Mouse (Mus musculus): ENCODE data around the gene Borcs6.

Gene Borcs6

DNA sequence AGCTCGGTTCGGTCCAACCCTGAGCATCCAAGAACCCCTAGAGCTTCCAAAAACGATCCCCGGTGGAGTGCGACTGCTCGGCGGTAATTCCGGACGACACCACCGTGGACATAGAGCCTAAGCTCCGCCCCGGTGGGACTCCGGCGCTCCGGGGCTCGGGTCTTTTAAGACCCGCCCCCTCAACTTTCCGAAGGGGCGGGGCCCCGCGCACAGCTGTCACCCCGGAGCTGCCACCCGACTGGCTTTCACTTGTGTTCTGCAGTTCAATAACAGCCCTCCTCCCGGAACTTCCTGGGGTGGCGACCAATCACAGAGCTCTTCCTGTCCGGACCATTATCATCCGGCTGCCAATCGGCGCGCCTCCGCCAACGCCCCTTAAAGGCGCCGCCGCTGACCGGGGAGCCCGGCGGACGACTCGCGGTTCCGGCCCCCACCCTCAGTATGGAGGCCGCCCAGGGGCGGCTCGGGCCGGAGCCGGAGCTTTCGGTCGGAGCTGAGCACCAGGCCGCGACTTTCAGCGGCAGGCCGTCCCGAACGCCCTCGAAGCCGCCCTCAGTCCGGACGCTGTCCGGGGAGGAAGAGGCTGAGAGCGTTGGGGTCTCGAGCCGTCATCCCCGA is at the start of gene Borcs6:
Gene Borcs6, plus strand, starts transcription at position 361 of the 618 bp plus-strand sequence.
- POLR2A ChIA-PET = interaction anchor here (0.6 to 12.8 kb wide), 73 partner anchors 8 to 778 kb away, joined by 3 to 344 read pairs (median 5); partner anchors contain the start of genes Tmem107 (in 3 of the 4), 9130213A22Rik (in 2 of the 4), Aurkb (in 2 of the 4) and Hes7 (in 2 of the 4)
- CTCF ChIA-PET = interaction anchor here (0.5 to 1.5 kb wide), 15 partner anchors 9 to 228 kb away, joined by 3 to 7 read pairs (median 3); partner anchors contain the start of genes 9130213A22Rik (in 1 of the 4) and Aurkb (in 1 of the 4)

DNA sequence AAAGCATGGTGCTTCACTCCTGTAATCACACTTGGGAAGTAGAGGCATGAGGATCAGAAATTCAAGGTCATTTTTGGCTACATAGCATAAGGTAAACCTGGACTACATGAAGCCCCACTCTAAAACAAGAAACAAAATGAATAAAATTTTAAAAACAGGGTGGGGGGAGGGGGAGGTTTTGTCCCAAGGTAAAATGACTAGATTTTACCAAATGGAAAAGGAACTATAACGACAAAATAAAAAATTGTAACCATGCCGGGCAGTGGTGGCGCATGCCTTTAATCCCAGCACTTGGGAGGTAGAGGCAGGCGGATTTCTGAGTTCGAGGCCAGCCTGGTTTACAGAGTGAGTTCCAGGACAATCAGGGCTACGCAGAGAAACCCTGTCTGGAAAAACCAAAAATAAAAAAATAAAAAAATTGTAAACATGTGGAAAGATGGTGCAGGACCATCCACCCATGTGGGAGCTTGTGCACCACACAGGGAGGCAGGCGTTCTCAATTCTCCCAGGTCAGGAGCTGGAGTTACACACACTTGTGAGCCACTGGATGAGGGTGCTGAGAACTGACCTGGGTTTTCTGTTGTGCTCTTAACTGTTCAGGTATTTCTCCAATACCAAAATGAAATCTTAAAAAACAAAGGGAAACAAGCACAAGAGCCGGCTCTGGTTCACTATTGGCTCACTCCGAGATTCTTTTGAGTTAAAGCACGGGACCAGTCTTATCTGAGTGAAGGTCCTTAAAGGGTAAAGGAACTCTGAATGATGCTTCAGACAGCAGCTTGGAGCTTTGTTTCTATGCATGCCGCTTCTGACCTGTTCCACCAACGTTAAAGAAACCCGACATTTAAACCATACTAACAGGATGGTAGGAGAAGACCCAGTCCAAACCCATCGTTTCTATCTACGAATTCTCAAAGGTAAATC is 48.9 kb upstream of the Borcs6 start:
- ChIA-PET POLR2A (interaction anchor here in 3 of 4 experiments (0.8 to 4.0 kb wide), 30 partner anchors 10 to 225 kb away, joined by 3 to 39 read pairs (median 7); partner anchors contain the start of genes Borcs6 (in 2 of the 3), Per1 (in 2 of the 3), Aurkb (in 1 of the 3) and Slc25a35 (in 1 of the 3)), CTCF (interaction anchor here in 3 of 4 experiments (0.6 to 2.0 kb wide), 8 partner anchors 18 to 1367 kb away, joined by 3 to 10 read pairs (median 4); no protein-coding TSS in a partner anchor)

DNA sequence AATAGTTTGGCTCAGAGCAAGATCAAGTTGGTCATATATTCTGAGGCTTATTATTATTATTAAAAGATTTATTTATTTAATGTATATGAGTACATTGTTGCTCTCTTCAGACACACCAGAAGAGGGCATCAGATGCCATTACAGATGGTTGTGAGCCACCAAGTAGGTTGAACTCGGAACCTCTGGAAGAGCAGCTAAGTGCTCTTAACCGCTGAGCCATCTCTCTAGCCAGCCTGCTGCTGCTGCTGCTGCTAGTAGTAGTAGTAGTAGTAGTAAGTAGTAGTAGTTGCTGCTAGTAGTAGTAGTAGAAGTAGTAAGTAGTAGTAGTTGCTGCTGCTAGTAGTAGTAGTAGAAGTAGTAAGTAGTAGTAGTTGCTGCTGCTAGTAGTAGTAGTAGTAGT is 48.1 kb upstream of the Borcs6 start:
- ChIA-PET CTCF (interaction anchor here (0.6 to 2.0 kb wide), 11 partner anchors 17 to 1368 kb away, joined by 3 to 10 read pairs (median 4); no protein-coding TSS in a partner anchor), POLR2A (interaction anchor here in 3 of 4 experiments (0.6 to 4.0 kb wide), 70 partner anchors 8 to 773 kb away, joined by 3 to 39 read pairs (median 5); partner anchors contain the start of genes Borcs6 (in 3 of the 3), Per1 (in 2 of the 3), 9130213A22Rik (in 1 of the 3) and Aloxe3 (in 1 of the 3))

DNA sequence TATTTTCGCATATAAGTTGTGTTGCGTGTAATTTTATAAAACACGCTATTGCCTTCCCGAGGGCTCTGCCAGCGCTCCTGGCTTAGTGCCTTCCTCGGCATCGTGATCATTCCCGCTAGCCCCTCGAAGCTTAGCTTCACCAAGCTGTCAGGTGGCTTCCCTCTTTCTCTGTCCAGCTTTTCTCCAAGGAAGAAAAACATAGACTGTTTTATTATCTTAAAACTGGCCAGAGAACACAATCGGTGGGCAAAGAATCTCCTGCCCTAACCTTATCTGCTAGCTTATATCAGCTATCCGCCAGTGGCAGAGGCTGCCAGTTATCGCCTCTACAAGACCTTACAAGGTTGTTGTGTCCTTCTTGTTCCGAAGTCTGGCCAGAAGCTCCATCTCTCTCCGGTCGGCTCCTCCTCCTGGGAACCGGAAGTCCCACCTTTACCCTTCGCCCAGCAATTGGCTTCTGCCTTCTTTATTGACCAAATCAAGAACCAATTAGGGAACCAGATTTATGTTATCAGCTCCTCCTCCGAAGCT is 47.4 kb upstream of the Borcs6 start:
- CTCF ChIA-PET = interaction anchor here (0.5 to 2.3 kb wide), 14 partner anchors 17 to 114 kb away, joined by 3 to 13 read pairs (median 4); no protein-coding TSS in a partner anchor
- POLR2A ChIA-PET = interaction anchor here (0.5 to 4.0 kb wide), 103 partner anchors 8 to 773 kb away, joined by 3 to 39 read pairs (median 4); partner anchors contain the start of genes Borcs6 (in 3 of the 4), Ndel1 (in 2 of the 4), 9130213A22Rik (in 1 of the 4) and Aloxe3 (in 1 of the 4)

DNA sequence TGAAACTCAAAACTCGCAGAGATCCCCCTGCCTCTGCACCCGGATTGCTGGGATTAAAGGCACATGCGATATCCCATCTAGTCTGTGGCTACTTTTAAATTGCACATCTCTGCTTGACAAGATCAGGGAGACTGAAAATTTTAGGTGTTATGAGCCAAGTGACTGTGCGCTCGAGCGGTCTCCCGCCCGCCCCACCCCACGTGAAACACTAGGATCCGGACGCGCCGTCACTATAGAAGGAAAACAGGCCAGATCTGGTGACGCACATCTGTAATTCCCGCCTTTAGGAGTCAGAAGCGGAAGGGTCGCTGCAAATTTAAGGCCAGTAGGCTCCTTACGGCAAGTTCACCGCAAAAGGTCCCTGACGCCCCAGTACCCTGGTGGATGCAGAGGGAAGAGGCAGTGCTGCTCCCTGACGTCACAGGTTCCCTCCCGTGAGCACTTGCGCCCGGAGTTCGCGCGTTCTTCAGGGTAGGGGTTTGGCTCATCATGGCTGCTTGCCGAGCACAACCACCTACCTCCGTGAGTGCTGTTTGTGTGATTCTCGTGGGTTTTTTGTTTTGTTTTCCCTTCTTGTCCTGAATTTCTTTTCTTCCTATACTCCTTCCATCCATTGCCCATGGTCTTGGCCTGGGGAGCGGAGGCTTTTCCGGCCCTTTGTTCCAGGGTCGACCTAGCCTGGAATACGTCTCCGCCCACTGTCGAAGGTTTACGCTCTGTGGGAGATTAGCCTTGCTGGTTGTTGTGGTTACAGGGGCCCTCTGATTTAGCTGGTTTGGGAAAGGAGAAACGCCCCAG is 43.7 kb upstream of the Borcs6 start, which contains the start of gene Ctc1:
Gene Ctc1, plus strand, starts transcription at position 268 of the 798 bp plus-strand sequence.
- POLR2A ChIA-PET = interaction anchor here in 3 of 4 experiments (0.5 to 3.6 kb wide), 29 partner anchors 8 to 564 kb away, joined by 3 to 15 read pairs (median 3); partner anchors contain the start of genes Borcs6 (in 1 of the 3), Trp53 (in 1 of the 3) and Wrap53 (in 1 of the 3)
- CTCF ChIA-PET = interaction anchor here in 2 of 4 experiments (0.5 to 1.2 kb wide), 3 partner anchors 20 to 141 kb away, joined by 3 to 4 read pairs (median 4); no protein-coding TSS in a partner anchor

DNA sequence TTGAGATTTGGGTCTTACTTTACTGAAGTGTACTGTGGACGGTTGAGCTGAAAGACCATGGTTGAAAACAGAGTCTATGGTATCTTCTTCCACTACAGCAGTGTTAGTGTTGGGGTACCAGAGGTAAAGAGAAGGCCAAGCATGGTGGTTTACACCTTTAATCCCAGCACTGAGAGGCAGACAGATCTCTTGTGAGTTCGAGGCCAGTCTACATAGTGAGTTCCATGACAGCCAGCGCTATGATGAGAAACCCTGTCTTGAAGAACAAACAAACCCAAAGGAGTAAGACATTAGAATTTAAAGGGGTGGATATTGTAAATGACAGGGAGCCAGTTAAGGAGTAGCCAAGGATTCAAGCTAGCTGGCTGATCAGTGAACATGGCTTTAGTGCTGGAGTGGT is 42.8 kb upstream of the Borcs6 start:
- CTCF ChIA-PET = interaction anchor here in 2 of 4 experiments (1.0 to 1.2 kb wide), 2 partner anchors 19 to 23 kb away, joined by 3 to 4 read pairs; no protein-coding TSS in a partner anchor

DNA sequence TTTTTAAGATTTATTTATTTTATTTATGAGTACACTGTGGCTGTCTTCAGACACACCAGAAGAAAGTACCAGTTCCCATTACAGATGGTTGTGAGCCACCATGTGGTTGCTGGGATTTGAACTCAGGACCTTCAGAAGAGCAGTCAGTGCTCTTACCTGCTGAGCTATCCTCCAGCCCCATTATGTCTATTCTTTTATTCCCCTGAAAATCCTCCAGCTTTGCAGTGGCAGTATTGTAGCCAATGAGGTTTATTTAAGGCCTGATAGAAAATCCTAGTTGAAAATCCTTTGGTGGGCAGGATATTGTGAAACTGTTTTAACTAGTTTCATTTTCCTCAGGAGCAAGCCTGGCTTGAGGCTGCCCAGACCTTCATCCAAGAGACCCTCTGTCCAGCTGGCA is 38.8 kb upstream of the Borcs6 start:
- ChIA-PET POLR2A (interaction anchor here in 3 of 4 experiments (0.6 to 1.9 kb wide), 10 partner anchors 9 to 78 kb away, joined by 4 to 8 read pairs (median 4); no protein-coding TSS in a partner anchor), CTCF (interaction anchor here in 2 of 4 experiments (0.5 to 1.4 kb wide), 3 partner anchors 16 to 133 kb away, joined by 3 to 17 read pairs (median 5); no protein-coding TSS in a partner anchor)

More for the DNA sequence above, 42.8 kb upstream of the Borcs6 start:
- POLR2A ChIA-PET = interaction anchor here in 3 of 4 experiments (0.5 to 3.6 kb wide), 24 partner anchors 8 to 114 kb away, joined by 3 to 15 read pairs (median 3); partner anchors contain the start of gene Borcs6 (in 1 of the 3)

DNA sequence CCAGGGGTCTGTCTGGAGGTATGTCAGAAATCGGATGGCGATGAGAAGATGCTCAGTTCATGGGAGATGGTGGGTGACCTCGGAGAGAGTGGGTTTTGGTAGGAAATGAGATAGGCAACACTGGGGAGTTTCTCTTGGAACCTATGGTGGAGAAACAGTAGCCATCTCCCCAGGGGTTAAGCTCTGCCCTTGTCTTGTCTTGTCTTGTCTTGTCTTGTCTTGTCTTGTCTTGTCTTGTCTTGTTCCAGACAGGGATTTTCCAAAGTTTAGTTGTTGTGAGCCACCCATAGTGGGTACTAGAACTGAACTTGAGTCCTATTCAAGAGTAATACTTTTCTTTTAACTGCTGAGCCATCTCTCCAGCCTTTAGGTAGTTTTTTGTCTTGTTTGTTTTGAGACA is 33.0 kb upstream of the Borcs6 start:
- CTCF ChIA-PET = interaction anchor here in 2 of 4 experiments (0.6 to 2.0 kb wide), 5 partner anchors 8 to 46 kb away, joined by 3 to 9 read pairs (median 4); no protein-coding TSS in a partner anchor
- POLR2A ChIA-PET = interaction anchor here in 3 of 4 experiments (0.5 to 3.2 kb wide), 23 partner anchors 9 to 677 kb away, joined by 3 to 23 read pairs (median 4); partner anchors contain the start of genes Borcs6 (in 2 of the 3), 9130213A22Rik (in 1 of the 3), Trp53 (in 1 of the 3) and Wrap53 (in 1 of the 3)

DNA sequence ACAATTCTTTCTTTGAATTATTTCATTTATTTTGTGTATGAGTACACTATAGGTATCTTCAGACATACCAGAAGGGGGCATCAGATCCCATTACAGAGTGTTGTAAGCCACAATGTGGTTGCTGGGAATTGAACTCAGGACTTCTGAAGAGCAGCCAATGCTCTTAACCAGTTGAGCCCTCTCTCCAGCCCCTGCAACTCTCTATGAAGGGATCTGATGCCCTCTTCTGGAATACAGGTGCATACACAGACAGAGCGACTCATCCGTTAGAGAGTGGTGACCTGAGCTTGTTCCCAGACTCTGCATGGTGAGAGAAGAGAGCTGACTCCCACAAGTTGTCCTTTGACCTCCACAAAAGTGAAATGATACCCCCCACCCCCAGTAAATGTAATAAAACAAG is 30.7 kb upstream of the Borcs6 start:
- ChIA-PET POLR2A (interaction anchor here in 3 of 4 experiments (0.6 to 2.8 kb wide), 40 partner anchors 8 to 543 kb away, joined by 3 to 15 read pairs (median 4); partner anchors contain the start of genes Borcs6 (in 3 of the 3) and Rangrf (in 1 of the 3)), CTCF (interaction anchor here (0.5 to 1.5 kb wide), 18 partner anchors 12 to 840 kb away, joined by 3 to 9 read pairs (median 4); partner anchors contain the start of gene Per1 (in 1 of the 4))

DNA sequence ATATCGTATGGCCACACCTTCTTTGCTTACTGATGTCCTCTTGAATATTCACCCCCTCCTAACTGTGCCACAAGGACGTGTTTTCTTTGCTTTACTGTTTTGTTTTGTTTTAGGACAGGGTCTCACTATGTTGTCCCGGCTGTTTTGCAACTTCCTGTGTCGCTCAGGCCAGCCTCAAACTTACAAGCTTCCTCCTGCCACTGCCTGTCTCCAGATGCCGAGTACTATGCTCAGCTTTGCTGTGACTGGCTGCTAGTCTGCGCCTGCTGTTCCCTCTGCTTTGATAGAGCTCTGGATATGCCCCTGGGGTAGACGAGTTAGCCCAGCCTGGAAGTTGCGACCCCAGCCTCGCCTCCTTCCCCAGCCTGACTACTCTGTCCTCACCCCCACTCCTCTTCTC is 26.0 kb upstream of the Borcs6 start:
- POLR2A ChIA-PET = interaction anchor here in 2 of 4 experiments (0.7 to 5.0 kb wide), 8 partner anchors 10 to 128 kb away, joined by 3 to 39 read pairs (median 4); partner anchors contain the start of genes Borcs6 (in 1 of the 2) and Slc25a35 (in 1 of the 2)
- CTCF ChIA-PET = interaction anchor here in 2 of 4 experiments (0.6 to 1.7 kb wide), 3 partner anchors 34 to 335 kb away, joined by 3 to 6 read pairs (median 3); no protein-coding TSS in a partner anchor

DNA sequence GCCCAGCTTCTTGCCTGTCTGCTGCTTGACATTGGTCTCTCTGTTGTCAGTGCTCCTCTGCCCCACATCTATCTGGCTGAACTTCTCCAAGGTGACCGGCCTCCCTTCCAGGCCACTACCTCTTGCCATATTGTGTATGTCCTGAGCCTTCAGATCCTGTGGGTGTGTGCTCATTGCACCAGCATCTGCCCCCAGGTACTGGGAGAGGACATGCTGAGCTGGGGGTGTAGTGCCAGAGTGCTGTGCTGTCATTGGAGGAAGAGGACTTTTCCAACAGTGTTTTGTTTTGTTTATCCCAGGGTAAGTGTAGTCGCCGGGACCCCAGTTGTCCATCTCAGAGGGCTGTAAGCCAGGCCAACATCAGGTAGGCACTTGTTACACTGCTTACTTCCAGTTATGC is 24.9 kb upstream of the Borcs6 start:
- ChIA-PET POLR2A (interaction anchor here in 3 of 4 experiments (0.5 to 5.0 kb wide), 20 partner anchors 8 to 132 kb away, joined by 3 to 39 read pairs (median 9); partner anchors contain the start of genes Slc25a35 (in 2 of the 3), Aurkb (in 1 of the 3) and Borcs6 (in 1 of the 3)), CTCF (interaction anchor here in 2 of 4 experiments (1.1 to 2.5 kb wide), 3 partner anchors 8 to 22 kb away, joined by 3 to 13 read pairs (median 4); no protein-coding TSS in a partner anchor)

DNA sequence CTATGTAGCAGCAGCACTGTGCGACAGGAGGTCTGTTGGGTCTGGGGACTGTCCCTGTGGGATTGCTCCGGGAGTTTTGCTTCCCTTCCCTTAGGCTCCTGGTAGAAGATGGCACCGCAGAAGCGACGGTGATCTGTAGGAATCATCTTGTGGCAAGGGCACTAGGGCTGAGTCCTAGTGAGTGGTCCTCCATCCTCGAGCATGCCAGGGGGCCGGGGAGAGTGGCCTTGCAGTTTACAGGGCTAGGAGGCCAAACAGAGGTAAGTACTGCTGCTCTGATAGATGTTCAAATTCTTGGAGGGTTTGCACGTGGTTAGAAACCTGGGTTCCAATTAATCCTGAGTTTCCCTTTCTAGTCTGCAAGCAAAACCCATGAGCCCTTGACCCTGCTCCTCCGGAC is 24.1 kb upstream of the Borcs6 start:
- ChIA-PET CTCF (interaction anchor here in 2 of 4 experiments (0.8 to 2.5 kb wide), 22 partner anchors 8 to 160 kb away, joined by 3 to 13 read pairs (median 4); partner anchors contain the start of genes Aurkb (in 1 of the 2) and Borcs6 (in 1 of the 2)), POLR2A (interaction anchor here (0.5 to 5.0 kb wide), 48 partner anchors 9 to 803 kb away, joined by 3 to 39 read pairs (median 5); partner anchors contain the start of genes Borcs6 (in 2 of the 4), Slc25a35 (in 2 of the 4), Aurkb (in 1 of the 4) and Myh10 (in 1 of the 4))

DNA sequence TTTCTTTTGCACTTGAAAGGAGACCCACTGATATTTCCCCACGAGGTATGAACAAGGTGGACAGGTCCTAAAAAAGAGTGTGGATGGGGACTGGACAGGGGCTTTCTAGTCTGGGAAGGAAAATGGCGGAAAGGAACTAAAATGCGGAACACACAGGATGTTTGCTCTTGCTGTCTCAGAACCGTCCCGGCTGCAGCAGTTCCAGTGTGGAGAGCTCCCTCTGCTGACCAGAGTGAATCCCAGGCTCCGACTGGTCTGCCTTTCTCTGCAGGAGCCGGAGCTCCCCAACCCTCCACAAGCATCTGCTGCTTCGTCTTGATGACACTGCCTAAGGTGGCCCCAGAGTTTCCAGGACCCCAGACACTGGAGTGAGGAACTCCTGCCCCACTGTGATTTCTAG is 23.7 kb upstream of the Borcs6 start:
- ChIA-PET CTCF (interaction anchor here in 3 of 4 experiments (0.6 to 2.5 kb wide), 25 partner anchors 8 to 161 kb away, joined by 3 to 13 read pairs (median 4); partner anchors contain the start of genes Aurkb (in 1 of the 3) and Borcs6 (in 1 of the 3)), POLR2A (interaction anchor here (0.5 to 5.0 kb wide), 56 partner anchors 8 to 1030 kb away, joined by 3 to 39 read pairs (median 5); partner anchors contain the start of genes Borcs6 (in 3 of the 4), Slc25a35 (in 2 of the 4), Aurkb (in 1 of the 4) and Myh10 (in 1 of the 4))

DNA sequence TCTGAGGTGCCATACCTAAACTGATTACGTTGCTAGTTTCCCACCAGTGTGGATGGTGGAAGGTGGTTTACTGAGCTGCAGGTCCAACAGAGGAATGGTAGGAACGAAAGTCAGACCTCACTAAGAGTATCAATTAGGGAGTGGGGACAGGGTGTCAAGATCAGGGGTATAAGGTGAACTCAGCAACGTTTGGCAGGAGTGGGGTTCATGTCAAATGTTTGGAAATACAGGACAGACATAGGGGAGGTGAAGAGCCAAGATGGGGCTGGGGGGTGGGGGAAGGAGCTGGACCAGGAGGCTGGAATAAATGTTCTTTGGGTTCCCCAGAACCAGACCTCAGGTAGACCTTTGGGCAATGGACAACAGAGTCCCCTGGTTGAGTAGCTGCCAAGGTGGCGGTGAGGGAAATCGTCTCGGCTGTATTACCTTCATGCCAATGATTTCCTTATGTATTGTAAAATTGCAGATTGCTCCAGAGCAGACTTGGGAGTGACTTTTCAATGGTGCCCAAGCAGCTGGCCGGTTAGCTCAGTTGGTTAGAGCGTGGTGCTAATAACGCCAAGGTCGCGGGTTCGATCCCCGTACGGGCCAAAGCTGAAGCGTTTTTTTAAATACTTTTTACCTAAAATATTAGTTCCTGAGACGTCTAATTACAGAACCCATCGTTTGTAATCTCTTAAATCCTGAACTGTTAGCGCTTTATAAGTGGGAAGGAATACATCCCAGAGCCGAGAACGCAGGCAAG is 22.9 kb upstream of the Borcs6 start:
- CTCF ChIA-PET = interaction anchor here in 3 of 4 experiments (0.6 to 2.5 kb wide), 25 partner anchors 9 to 162 kb away, joined by 3 to 13 read pairs (median 4); partner anchors contain the start of genes Aurkb (in 1 of the 3) and Borcs6 (in 1 of the 3)
- POLR2A ChIA-PET = interaction anchor here (0.5 to 5.0 kb wide), 67 partner anchors 7 to 1030 kb away, joined by 3 to 39 read pairs (median 5); partner anchors contain the start of genes Borcs6 (in 3 of the 4), Slc25a35 (in 2 of the 4), Aurkb (in 1 of the 4) and Cntrob (in 1 of the 4)
